Mouse (Mus musculus) G1E (cell line): ENCODE data around the gene Tex35. TPM values are rescaled to one million over a fixed set of nuclear protein-coding genes. Genes with fewer than 3 reads are reported as not detected.

Experiments
- ATAC-seq: 2 replicates; pipeline ENCODE4 v1.8.0; 2016; ENCODE audit warnings: mild to moderate bottlenecking; ENCODE audit not compliant: insufficient number of reproducible peaks, poor library complexity, low FRiP score, severe bottlenecking; ENCODE audit errors: extremely low read depth
- DNase-seq: peaks from one replicate; pipeline ENCODE4 v3.0.0; 2012; ENCODE audit warnings: low spot score
- H3K27me3 ChIP-seq: 2 replicates; pipeline ENCODE4 v1.6.1; 2012; ENCODE audit warnings: mild to moderate bottlenecking, low read length, inconsistent platforms; ENCODE audit not compliant: insufficient read depth
- H3K36me3 ChIP-seq: replicated peaks from 2 replicates; pipeline ENCODE3; 2012; ENCODE audit warnings: mild to moderate bottlenecking, inconsistent platforms
- H3K4me1 ChIP-seq: 2 replicates; pipeline ENCODE4 v1.6.1; 2012; ENCODE audit warnings: low read depth, low read length, inconsistent platforms, mixed read lengths; ENCODE audit not compliant: insufficient read depth
- H3K4me3 ChIP-seq: 2 replicates; pipeline ENCODE4 v1.5.1; 2012; ENCODE audit warnings: low read depth, mild to moderate bottlenecking, inconsistent platforms, low read length, moderate library complexity, mixed read lengths
- H3K9me3 ChIP-seq: replicated peaks from 2 replicates; pipeline ENCODE4 v1.6.1; 2012; ENCODE audit warnings: inconsistent platforms
- CTCF ChIP-seq: IDR thresholded peaks from 2 replicates; pipeline ENCODE4 v1.5.1; 2012; ENCODE audit warnings: low read depth, low read length, inconsistent platforms, mixed read lengths
- GATA1 ChIP-seq: IDR thresholded peaks from 2 replicates; pipeline ENCODE4 v1.6.1; 2012; ENCODE audit warnings: borderline replicate concordance, low read length, inconsistent platforms, mixed read lengths
- GATA2 ChIP-seq: IDR thresholded peaks from 2 replicates; pipeline ENCODE4 v1.6.1; 2012; ENCODE audit warnings: low read depth, low read length, inconsistent platforms, borderline replicate concordance
- POLR2AphosphoS5 ChIP-seq: IDR thresholded peaks from 2 replicates; pipeline ENCODE4 v1.6.1; 2012; ENCODE audit warnings: low read depth, low read length, inconsistent platforms; ENCODE audit not compliant: insufficient replicate concordance
- TAL1 ChIP-seq: conservative IDR thresholded peaks from 2 replicates; pipeline ENCODE4 v1.6.1; 2012; ENCODE audit warnings: low read depth, low read length, inconsistent platforms, mixed read lengths
- polyA plus RNA-seq: library from polyadenylated mRNA; stranded (reverse); fragments of >175 nt; gene quantifications from 2 replicates; pipeline ENCODE4 v1.2.3, GENCODE M21; 2012
- total RNA-seq, 2 experiments: library from RNA; stranded (forward) in 1 of 2; stranded (reverse) in 1 of 2; fragments of 200-1000 nt in 1 of 2; fragments of >200 nt in 1 of 2; fragmentation: Nextera tagmentation in 1 of 2; gene quantifications; 2 replicates each; pipeline ENCODE4 v1.2.3; 2014 to 2017

Gene Tex35
- not detected in 2 replicates for total RNA-seq (2014; fragmentation: Nextera tagmentation)
- not detected in 2 replicates for total RNA-seq (2017)
- polyA plus RNA-seq, result not detected in 2 replicates

DNA sequence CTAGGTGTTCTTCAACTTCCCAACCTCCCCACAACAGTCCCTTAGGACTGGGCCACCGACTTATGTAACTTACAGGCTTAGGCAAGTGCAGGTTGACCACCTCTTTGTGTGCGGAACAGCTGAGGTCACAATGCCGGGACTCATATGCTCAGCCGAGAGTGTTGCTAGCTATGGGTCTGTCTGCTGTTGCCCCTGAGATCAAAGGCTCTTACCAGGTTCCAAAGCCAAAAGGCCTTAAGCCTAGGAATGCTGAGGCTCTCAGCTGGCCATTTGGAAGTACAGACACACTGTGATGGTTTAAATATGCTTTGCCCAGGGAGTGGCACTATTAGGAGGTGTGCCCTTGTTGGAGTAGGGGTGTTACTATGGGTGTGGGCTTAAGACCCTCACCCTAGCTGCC lies at the start of gene Tex35:
TSS of gene Tex35 (minus strand) at position 101 of the 400 bp plus-strand sequence.
- H3K9me3 ChIP-seq, result no peaks in the 10 kb centered on the region
- no peak for TF ChIP-seq GATA1
- TF ChIP-seq TAL1, result no peak
- no peak for TF ChIP-seq POLR2AphosphoS5
- no peak for TF ChIP-seq GATA2
- TF ChIP-seq CTCF, result no peak
- H3K4me1 ChIP-seq, result no peaks in the 10 kb centered on the region; the same call in 1 of the 2 replicates
- DNase-seq (no peak), ATAC-seq (no peak)
- peaks cover 8% of the 10 kb centered on the region; the same call in 1 of the 2 replicates for H3K27me3 ChIP-seq
- no peaks in the 10 kb centered on the region for H3K36me3 ChIP-seq
- no peak within 1 kb of the TSS for H3K4me3 ChIP-seq

DNA sequence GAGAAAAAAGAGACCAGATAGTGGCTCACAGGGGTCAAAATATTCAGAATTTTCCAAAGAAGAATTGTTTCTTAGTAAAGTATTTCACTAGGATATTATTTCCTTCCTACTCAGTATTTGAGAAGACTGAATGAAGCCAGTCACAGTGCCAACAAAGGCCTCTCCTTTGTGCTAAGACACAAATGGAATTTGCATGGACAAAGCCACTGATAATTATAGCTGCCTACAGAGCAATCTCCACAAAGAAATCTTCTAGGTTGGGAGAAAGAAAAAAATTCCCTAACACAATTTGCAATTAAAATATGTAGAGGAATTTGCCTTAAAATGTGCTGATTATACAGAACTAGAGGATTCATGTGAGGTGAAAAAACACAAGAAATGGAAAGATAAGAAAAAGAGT lies 45.3 kb upstream of the Tex35 start:
- no peaks in the 10 kb centered on the region for H3K27me3 ChIP-seq

DNA sequence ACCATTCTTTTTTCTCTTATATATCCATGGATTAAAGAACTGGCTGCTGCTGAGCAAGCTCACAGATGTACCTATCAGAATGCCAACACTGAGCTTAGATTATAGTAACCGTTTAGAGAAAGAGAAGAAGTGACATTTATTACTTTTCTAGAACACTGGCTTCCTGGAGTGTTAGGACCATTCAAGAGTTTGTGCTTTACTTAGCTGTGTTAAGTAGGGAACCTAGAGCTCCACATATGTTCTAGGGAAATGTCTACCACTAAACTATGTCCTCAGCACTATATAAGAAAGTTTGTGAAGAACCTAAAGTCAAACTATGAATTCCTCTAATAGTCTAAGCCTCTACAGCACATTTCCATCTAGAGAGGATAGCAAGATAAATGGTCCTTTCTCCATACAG lies 41.6 kb upstream of the Tex35 start:
- Histone ChIP-seq H3K27me3 (no peaks in the 10 kb centered on the region), H3K9me3 (no peaks in the 10 kb centered on the region), H3K36me3 (peaks cover 2% of the 10 kb centered on the region), H3K4me1 (no peaks in the 10 kb centered on the region), H3K4me3 (no peak overlapping the region)
- DNase-seq, result no peak
- no peak for TF ChIP-seq GATA2
- TF ChIP-seq GATA1, result no peak
- no peak for TF ChIP-seq TAL1
- TF ChIP-seq POLR2AphosphoS5, result no peak
- TF ChIP-seq CTCF, result no peak
- ATAC-seq, result no peak

More for the DNA sequence above, 45.3 kb upstream of the Tex35 start:
- Histone ChIP-seq H3K4me3 (no peak overlapping the region), H3K4me1 (no peaks in the 10 kb centered on the region), H3K36me3 (peaks cover 9% of the 10 kb centered on the region), H3K9me3 (no peaks in the 10 kb centered on the region)
- DNase-seq (no peak), ATAC-seq (no peak)
- TF ChIP-seq CTCF (no peak), TAL1 (no peak), POLR2AphosphoS5 (no peak), GATA1 (no peak), GATA2 (no peak)

DNA sequence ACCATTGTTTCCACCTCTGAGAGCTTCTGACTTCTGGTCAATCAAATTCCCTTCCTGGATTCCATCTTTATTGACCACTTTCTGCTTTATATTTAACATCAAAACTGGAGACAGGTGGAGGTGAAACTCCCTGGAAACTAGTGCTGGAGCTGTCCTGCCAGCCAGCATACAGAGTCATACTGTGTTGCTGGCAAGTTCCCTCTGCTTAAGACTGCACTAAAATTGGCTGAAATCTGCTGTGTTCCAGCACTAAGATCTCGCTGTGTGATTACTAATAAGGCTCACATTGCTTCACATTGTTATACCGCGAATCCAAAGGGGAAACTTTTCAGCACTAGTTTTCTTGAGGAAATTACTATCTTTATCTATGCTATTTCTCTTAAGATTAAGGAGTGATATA lies 36.1 kb upstream of the Tex35 start:
- no peak overlapping the region for H3K4me3 ChIP-seq
- H3K36me3 ChIP-seq, result peaks cover 6% of the 10 kb centered on the region
- TF ChIP-seq GATA1 (no peak), TAL1 (no peak), GATA2 (no peak), POLR2AphosphoS5 (no peak), CTCF (no peak)
- H3K9me3 ChIP-seq, result no peaks in the 10 kb centered on the region
- no peaks in the 10 kb centered on the region for H3K27me3 ChIP-seq
- ATAC-seq (no peak), DNase-seq (no peak)
- no peaks in the 10 kb centered on the region for H3K4me1 ChIP-seq

DNA sequence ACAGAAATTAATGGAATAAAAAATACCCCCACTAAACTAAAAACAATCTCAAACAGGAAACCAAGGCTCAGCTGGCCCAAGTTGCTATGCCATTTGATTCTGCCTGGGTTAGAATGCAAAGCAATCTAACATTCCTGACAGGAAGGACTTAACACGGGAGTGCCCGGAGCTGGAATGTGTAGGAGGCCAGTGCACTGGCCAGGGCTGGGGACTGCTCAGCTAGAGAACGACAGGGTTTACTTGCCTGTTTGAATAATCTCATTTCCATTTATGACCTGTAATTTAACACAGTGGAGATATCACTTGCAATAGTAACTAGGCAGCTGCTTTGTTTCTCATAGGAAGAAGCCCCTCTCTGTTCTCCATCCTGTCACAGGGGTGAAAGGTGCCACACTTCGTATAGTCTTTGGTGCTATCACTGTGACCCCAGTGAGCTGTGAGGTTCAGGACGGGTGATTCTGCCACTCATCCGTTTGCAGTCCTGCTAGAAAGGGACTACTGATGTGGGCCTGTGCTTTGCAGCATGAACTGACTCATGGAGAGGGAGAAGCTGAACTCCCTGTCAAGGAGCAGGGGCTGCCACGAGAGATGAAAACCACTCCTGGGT lies 34.9 kb upstream of the Tex35 start:
- Histone ChIP-seq H3K36me3 (peaks cover 6% of the 10 kb centered on the region), H3K4me1 (no peaks in the 10 kb centered on the region), H3K9me3 (no peaks in the 10 kb centered on the region), H3K4me3 (no peak overlapping the region), H3K27me3 (no peaks in the 10 kb centered on the region)
- DNase-seq (no peak), ATAC-seq (no peak)
- TF ChIP-seq POLR2AphosphoS5, result no peak
- TF ChIP-seq GATA1, result no peak
- no peak for TF ChIP-seq TAL1
- no peak for TF ChIP-seq CTCF
- TF ChIP-seq GATA2, result no peak

DNA sequence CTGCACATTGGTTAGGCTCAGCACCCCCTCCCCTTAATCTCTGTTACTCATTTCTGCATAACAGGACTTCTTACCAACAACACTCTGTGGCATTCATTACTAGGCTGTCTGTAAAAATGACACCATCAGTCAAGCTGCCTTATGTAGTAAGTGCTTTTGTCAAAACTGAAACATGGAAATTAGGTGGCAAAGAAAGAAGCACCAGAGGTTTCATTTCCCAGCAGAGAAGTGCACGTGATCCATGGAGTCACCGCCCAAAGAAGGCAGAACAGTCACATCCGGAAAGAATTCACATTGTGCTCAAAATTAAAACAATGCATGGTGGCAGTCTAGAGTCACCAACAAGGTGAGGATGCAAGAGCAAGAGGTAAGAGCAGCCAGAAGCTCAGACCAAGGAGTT lies 32.5 kb upstream of the Tex35 start:
- DNase-seq, result no peak
- Histone ChIP-seq H3K9me3 (no peaks in the 10 kb centered on the region), H3K4me1 (no peaks in the 10 kb centered on the region), H3K27me3 (no peaks in the 10 kb centered on the region), H3K4me3 (no peak overlapping the region), H3K36me3 (peaks cover 4% of the 10 kb centered on the region)
- TF ChIP-seq CTCF (no peak), POLR2AphosphoS5 (no peak), GATA2 (no peak), GATA1 (no peak), TAL1 (no peak)
- no peak for ATAC-seq
